Mouse (Mus musculus) myocyte (in vitro differentiated cells): ENCODE data around the gene Rsph3a. TPM values are rescaled to one million over a fixed set of nuclear protein-coding genes. Genes with fewer than 3 reads are reported as not detected.
"Not testable (repeated sequence)": the region's sequence is repeated elsewhere in the genome, so short reads cannot be mapped to it uniquely, and the experiment has no call there.

Source experiments
- H3K27me3 ChIP-seq: one replicate; pipeline ENCODE4 v1.6.1; 2011; ENCODE audit not compliant: control insufficient read depth, insufficient read depth, insufficient read length
- H3K36me3 ChIP-seq: one replicate; pipeline ENCODE4 v1.6.1; 2011; ENCODE audit not compliant: control insufficient read depth, insufficient read depth
- H3K4me2 ChIP-seq: one replicate; pipeline ENCODE4 v1.6.1; 2011; ENCODE audit warnings: low read depth, control low read depth
- H3K4me3 ChIP-seq: one replicate; pipeline ENCODE4 v1.5.1; 2011; ENCODE audit warnings: mild to moderate bottlenecking, control low read depth, moderate library complexity
- H3K79me2 ChIP-seq: one replicate; pipeline ENCODE4 v1.6.1; 2011; ENCODE audit not compliant: control insufficient read depth, insufficient read depth
- H3ac ChIP-seq: one replicate; pipeline ENCODE4 v1.6.1; 2011; ENCODE audit not compliant: control insufficient read depth, insufficient read length
- MYOD1 ChIP-seq, 3 experiments: IDR thresholded peaks; one replicate each; pipeline ENCODE4 v1.6.1; 2011; ENCODE audit warnings: control low read depth in 2 of 3, low read depth in 2 of 3, mild to moderate bottlenecking in 2 of 3, moderate library complexity in 1 of 3; ENCODE audit not compliant: insufficient read length in 2 of 3, control insufficient read depth in 1 of 3
- SRF ChIP-seq: IDR thresholded peaks from one replicate; pipeline ENCODE4 v1.6.1; 2011; ENCODE audit warnings: low read depth; ENCODE audit not compliant: control insufficient read depth, insufficient read length
- TCF12 ChIP-seq: IDR thresholded peaks from one replicate; pipeline ENCODE4 v1.6.1; 2011; ENCODE audit warnings: mild to moderate bottlenecking, control low read depth; ENCODE audit not compliant: poor library complexity, insufficient read depth, severe bottlenecking
- polyA plus RNA-seq: library from polyadenylated mRNA; unstranded; fragments of >200 nt; fragmentation: generic; extraction: Trizol; gene quantifications from one replicate; pipeline ENCODE4 v1.2.1, GENCODE M21; 2012; ENCODE audit warnings: missing spikeins

The Rsph3a gene
- polyA plus RNA-seq, 1 experiment: 53.7 TPM

DNA sequence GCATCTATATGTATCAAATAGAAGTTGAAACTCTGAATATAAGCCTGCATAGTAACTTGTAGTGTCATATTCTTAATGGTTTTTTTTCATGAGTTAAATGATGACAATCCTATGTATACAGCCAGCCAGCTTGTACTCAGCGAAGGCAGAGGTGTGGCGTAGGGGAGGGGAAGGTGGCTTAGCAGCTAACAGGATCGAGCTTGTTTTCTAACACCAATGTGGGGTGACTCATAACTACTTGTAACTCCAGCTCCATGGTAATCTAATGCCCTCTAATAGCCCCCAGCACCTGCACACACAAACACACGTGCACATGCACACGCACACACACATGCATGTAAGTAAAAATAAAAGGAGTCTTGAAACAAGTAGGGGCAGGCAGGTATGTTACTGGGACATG lies 23.1 kb downstream of the Rsph3a start:
- not testable (repeated sequence) for H3ac ChIP-seq, H3K4me3 ChIP-seq, H3K79me2 ChIP-seq

DNA sequence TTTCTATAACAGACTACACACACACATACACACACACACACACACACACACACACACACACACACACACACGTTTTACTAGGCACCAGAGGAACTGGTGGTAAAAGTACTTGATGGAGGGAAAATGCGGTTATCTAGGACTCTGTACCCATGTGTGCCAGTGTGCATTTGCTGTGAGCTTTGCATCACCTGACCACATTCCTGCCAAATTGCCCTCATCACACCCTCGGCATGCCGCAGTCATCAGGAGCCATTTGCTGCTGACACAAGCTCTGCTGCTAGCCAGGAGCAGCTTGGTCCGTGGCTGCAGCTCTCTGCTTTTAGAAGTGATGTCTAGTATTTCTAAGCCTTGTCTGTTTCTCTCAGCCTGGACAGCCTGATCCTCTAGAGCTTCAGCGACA lies 24.4 kb downstream of the Rsph3a start:
- H3K4me3 ChIP-seq, H3K27me3 ChIP-seq, H3K4me2 ChIP-seq, H3K79me2 ChIP-seq, H3K36me3 ChIP-seq, H3ac ChIP-seq: not testable (repeated sequence)

More for the DNA sequence above, 23.1 kb downstream of the Rsph3a start:
- not testable (repeated sequence) for H3K27me3 ChIP-seq, H3K36me3 ChIP-seq, H3K4me2 ChIP-seq

DNA sequence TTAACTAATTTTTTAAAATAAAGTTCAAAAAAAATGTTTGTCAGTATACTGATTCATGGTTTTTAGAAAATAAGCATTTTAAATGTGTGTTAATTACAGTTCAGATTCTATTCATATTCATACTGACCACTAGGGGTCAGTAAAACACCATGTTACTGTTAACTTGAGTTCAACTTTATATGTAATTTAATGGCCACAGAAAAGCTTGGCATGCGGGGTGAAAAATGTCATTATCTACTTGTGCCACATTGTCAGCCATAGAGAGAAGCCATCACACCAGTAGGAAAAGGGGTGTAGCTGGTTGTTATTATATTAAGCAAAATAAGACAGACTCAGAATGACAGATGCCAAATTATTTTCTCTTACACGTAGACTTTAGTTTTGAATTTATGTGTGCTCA lies 38.1 kb downstream of the Rsph3a start:
- H3K36me3 ChIP-seq, H3K4me2 ChIP-seq, H3K79me2 ChIP-seq, H3ac ChIP-seq, H3K4me3 ChIP-seq, H3K27me3 ChIP-seq: not testable (repeated sequence)

DNA sequence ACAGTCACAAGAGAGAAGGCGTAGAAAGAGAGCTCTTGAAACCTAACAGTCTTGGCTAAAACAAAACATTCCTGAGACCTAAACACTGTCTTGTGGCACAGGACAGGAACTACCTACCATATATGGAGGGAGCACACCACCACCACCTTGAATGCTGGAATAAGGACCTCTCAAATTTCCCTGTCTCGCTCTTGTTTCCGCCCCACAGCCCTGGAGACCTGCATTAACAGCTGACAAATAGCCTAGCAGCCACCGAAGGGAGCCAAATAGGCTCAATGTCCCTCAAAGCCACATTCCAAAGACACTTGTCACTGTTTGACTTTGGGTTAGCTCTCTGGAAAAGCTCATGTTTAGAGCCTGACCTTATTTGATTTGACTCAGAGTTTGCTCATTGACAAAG lies 40.2 kb downstream of the Rsph3a start:
- H3K36me3 ChIP-seq, H3K4me3 ChIP-seq, H3K27me3 ChIP-seq, H3ac ChIP-seq, H3K79me2 ChIP-seq, H3K4me2 ChIP-seq: not testable (repeated sequence)
- TF ChIP-seq SRF (peak; percentile 79), MYOD1 (IDR thresholded peaks at IDR 0.05; ENCODE audit: control insufficient read depth in 1 of 3, insufficient read length in 2 of 3, low read depth in 2 of 3) (peak in 1 of 3 experiments; percentile 12)

DNA sequence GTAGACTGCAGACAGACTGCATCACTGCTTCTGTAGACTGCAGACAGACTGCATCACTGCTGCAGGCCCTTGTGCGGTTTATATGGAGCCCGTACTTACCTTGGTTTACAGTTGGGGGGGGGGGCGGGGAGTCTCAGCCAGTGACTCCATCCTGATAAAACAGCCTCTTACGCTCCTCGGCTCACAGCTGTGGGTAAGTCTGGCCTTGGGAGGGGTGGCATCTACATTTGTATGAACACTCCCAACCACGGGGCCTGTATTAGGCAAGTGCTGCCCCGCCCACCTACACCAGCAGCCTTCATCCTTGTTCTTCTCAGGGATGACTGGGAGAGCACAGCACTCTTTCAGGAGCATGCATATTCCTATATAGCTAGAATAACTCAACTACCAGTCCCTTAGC lies 41.6 kb downstream of the Rsph3a start:
- H3K79me2 ChIP-seq, H3K36me3 ChIP-seq, H3K27me3 ChIP-seq, H3K4me2 ChIP-seq, H3ac ChIP-seq, H3K4me3 ChIP-seq: not testable (repeated sequence)

DNA sequence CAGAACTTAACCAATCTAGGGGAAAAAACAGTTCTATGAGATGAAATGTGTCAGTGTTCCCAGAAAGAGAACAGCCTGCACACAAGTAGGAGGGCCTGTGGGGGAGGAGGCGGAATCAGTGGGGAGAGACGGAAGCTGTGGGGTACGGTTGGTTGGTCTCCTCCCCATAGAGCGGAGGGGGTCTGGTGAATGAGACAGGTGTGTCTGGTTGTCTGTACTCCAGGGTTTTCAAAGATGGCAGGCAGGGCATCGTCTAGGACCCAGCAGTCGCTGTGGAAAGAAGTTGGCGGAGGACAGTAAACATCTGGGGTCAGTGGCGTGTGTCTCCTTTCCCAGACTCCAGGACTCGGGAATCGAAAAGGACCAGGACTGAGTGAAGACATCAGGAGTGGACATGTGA lies 57.8 kb downstream of the Rsph3a start:
- H3K4me3 ChIP-seq, H3K79me2 ChIP-seq, H3K27me3 ChIP-seq, H3K36me3 ChIP-seq, H3K4me2 ChIP-seq, H3ac ChIP-seq: not testable (repeated sequence)

GRCm38 (mm10) chr17:8006771-8007170 lies 61.4 kb downstream of the Rsph3a start:
- H3ac ChIP-seq, H3K4me2 ChIP-seq, H3K36me3 ChIP-seq, H3K27me3 ChIP-seq, H3K4me3 ChIP-seq, H3K79me2 ChIP-seq: not testable (repeated sequence)
- TF ChIP-seq MYOD1 (IDR thresholded peaks at IDR 0.05; ENCODE audit: control insufficient read depth in 1 of 3, insufficient read length in 2 of 3, low read depth in 2 of 3) (peak; percentile 25 to 89 (median 40)), TCF12 (peak; percentile 58)

DNA sequence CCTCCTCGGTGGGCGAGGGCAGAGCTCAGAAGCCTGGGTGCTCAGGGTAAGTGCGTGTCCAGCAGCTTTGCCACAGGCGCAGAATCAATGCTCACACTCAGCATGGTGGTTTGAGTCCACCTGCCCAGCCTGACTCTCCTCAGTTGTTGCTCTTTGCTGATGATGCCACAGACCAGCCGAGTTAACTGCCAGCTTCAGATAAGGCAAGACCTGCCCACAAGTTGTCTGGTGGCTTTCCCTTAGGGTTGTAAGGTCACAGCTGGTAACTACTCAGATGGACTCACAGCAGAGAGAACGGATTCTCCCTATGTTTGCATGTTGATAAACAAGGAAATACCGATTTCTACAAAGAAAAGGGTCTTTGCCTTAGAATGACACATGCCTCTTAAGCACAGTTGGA lies 64.2 kb downstream of the Rsph3a start:
- H3K79me2 ChIP-seq, H3K4me3 ChIP-seq, H3ac ChIP-seq, H3K36me3 ChIP-seq, H3K27me3 ChIP-seq, H3K4me2 ChIP-seq: not testable (repeated sequence)

GRCm38 (mm10) chr17:8013974-8014373 lies 68.6 kb downstream of the Rsph3a start:
- H3K36me3 ChIP-seq, H3K79me2 ChIP-seq, H3K4me3 ChIP-seq: not testable (repeated sequence)

GRCm38 (mm10) chr17:8022675-8023074 lies 77.3 kb downstream of the Rsph3a start:
- not testable (repeated sequence) for H3K27me3 ChIP-seq, H3ac ChIP-seq, H3K36me3 ChIP-seq, H3K79me2 ChIP-seq, H3K4me2 ChIP-seq, H3K4me3 ChIP-seq

More at GRCm38 (mm10) chr17:8013974-8014373, 68.6 kb downstream of the Rsph3a start:
- not testable (repeated sequence) for H3ac ChIP-seq, H3K27me3 ChIP-seq, H3K4me2 ChIP-seq

DNA sequence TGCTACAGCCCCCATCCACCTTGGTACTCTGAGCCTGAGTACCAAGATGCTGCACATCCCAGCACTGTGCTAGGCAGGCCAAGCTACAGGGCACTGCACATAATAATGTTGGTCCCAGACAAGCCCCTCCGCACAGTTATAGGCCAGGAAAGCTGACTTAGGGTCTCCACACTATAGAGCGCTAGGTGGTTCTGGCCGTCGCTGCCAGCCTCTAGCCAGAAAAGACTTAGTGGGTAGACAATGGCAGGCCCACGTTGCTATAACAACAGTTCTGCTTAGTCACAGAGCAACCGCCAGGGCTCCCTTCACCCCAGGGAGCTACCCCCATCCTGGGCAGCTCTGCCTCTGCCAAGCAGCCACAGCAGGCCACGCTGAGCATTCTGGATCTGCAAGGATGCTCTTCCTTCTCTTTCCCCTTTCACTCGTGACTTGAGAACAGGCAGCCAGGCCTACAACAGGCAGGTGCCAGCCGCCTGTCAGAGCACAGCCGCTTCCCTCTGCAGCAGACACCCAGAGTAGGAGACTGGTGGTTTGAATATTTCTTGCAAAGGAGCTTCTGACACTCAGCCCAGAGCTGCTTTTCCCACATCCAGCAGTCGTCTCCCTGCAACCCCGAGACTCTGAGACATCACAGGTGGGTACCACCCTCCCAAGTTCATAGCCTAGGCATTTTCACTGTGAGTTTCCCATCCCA lies 82.2 kb downstream of the Rsph3a start:
- not testable (repeated sequence) for H3K36me3 ChIP-seq, H3K27me3 ChIP-seq, H3K79me2 ChIP-seq, H3K4me3 ChIP-seq, H3K4me2 ChIP-seq, H3ac ChIP-seq
